Mouse (Mus musculus) 3134 (cell line): ENCODE results near the gene Zbtb12.
"Not testable (repeated sequence)": the region's sequence is repeated elsewhere in the genome, so short reads cannot be mapped to it uniquely, and the experiment has no call there.

Source experiments
- DNase-seq: peaks from one replicate; pipeline ENCODE4 v3.0.0-alpha.2; 2011; ENCODE audit warnings: low spot score; ENCODE audit not compliant: insufficient read length; ENCODE audit errors: extremely low read depth

Zbtb12 gene

GRCm38 (mm10) chr17:34899890-34900243, 20.6 kb downstream of the Zbtb12 start:
- DNase-seq, result no peak

DNA sequence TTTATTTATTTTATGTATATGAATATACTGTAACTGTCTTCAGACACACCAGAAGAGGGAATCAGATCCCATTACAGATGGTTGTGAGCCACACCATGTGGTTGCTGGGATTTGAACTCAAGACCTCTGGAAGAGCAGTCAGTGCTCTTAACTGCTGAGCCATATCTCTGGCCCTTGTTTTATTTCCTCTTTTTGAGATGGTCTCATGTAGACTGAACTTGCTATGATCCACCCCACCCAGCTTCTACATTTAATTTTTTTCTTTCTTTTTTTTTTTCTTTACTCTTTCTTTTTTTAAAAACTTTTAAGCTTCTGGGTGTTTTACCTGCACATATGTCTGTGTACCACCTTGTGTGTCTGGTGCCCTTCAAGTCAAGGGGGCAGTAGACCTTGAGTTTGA, 21.5 kb downstream of the Zbtb12 start:
- DNase-seq, result not testable (repeated sequence)

DNA sequence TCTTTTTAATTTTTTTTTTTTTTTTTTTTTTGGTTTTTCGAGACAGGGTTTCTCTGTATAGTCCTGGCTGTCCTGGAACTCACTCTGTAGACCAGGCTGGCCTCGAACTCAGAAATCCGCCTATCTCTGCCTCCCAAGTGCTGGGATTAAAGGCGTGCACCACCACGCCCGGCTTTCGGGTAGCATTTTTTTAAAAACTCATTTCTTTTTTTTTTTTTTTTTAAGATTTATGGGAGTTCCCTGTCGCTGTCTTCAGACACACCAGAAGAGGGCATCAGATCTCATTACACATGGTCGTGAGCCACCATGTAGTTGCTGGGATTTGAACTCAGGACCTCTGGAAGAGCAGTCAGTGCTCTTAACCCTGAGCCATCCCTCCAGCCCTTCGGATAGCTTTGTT, 22.7 kb downstream of the Zbtb12 start:
- not testable (repeated sequence) for DNase-seq

DNA sequence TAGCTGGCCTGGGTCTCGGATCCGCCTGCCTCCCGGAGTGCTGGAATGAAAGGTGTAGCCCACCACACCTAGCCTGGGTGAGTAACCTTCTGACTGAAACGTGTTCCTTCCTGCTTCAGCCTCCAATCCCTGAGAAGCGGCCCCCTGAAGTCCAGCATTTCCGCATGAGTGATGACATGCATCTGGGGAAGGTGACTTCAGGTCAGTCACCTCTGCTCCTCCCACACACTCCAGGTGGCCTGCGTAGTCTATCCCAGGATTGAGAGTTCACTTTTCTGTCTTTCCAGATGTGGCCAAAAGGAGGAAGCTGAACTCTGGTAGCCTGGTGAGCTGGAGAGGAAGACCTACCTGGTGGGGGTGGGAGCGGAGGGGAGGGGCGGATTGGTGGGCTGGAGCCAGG, 23.6 kb downstream of the Zbtb12 start:
- DNase-seq, result no peak

- no peak for DNase-seq
These were observed 31.7 kb downstream of the Zbtb12 start for GRCm38 (mm10) chr17:34910982-34911381.

GRCm38 (mm10) chr17:34911945-34912351, 32.7 kb downstream of the Zbtb12 start:
- peak; percentile 58 for DNase-seq

GRCm38 (mm10) chr17:34913930-34914665, 34.8 kb downstream of the Zbtb12 start, which contains the start of gene Slc44a4:
Slc44a4 (plus strand) TSS chr17:34914466.
- no peak for DNase-seq

DNA sequence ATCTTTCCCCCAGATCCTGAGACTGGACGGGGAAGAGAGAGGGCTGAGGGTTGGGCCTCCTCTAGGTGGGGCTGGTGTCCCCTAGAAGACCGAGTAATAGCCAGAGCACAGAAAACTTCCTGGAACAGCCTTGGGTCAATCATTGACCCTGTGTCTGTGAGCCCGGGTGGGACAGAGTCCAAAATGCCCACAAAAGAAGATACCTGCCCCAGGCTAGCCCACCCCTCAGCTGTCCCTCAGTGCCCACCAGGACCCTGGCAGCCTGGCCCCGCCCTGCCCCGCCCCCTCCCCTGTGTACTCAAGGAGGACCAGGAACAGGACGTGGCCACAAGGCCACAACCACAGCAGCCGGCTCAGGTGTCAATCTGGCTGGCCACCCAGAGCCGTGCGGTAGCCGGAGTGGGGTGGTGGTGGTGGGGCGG, 36.1 kb downstream of the Zbtb12 start:
- peak; percentile 82 for DNase-seq

DNA sequence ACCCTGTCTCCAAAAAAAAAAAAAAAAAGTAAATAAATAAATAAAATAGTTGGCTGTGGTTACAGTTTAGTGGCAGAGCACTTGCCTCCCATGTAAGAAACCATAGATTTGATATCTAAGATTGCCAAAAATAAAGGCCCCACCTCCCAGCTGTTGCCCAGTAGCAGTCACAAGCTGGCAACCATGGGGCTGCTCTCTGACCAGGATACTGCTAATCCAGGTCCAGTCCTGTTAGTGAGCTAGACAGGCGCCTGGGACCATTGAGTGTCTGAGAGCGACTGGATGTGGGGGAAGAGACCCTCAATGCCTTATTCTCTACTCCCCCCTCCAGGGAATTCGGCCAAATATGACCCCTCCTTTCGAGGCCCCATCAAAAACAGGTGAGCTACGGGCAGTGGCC, 37.0 kb downstream of the Zbtb12 start:
- DNase-seq, result no peak

DNA sequence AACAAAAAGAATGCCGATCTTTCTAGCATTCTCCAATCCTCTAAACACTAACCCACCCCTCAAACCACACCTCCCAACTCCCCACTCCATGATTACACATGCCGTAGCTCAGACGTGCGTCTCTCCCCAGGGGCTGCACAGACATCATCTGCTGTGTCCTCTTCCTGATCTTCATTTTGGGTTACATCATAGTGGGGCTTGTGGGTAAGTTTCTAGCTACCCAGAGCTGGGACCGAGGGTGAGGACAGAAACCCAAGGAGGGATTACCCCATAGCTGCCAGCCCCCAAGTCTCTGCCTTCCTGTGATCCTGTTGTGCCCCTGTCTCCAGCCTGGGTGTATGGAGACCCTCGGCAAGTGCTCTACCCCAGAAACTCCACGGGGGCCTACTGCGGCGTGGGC, 37.9 kb downstream of the Zbtb12 start:
- DNase-seq, result no peak

GRCm38 (mm10) chr17:34922939-34923338, 43.7 kb downstream of the Zbtb12 start:
- no peak for DNase-seq

DNA sequence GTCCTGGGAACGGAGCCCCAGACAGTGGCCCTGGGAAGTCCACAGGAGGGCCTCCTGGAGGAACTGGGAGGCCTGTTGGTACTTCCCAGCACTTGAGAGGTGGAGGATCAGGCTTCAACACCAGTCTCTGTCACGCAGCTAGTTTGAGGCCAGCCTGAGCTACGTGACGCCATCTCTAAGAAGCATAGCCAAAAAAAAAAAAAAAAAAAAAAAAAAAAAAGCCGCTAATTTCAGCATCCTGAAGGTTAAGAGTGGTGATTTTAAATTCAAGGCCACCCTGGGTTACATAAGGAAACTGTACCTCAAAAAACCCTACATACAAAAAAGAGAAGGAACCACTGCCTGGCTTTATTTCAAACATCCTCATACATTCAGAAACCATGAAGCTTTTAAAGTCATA, 45.0 kb downstream of the Zbtb12 start:
- no peak for DNase-seq

- DNase-seq, result no peak
These were observed 48.2 kb downstream of the Zbtb12 start for GRCm38 (mm10) chr17:34927306-34928019.

DNA sequence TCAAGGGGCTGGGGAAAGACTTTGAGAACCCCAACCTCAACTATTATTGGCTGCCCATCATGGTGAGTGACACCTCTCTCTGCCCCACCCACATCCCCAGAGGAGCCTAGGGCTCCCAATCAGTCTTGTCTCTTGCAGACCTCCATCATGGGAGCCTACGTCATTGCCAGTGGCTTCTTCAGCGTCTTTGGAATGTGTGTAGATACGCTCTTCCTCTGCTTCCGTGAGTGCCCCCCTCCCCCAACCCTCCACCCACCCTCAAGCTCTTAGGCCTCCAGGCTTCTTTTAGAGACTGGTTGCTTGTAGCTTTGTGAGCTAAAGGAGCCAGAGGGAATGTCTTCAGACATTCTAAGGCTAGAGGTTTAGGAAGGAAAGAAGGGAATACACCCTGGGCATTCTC, 49.6 kb downstream of the Zbtb12 start:
- no peak for DNase-seq

DNA sequence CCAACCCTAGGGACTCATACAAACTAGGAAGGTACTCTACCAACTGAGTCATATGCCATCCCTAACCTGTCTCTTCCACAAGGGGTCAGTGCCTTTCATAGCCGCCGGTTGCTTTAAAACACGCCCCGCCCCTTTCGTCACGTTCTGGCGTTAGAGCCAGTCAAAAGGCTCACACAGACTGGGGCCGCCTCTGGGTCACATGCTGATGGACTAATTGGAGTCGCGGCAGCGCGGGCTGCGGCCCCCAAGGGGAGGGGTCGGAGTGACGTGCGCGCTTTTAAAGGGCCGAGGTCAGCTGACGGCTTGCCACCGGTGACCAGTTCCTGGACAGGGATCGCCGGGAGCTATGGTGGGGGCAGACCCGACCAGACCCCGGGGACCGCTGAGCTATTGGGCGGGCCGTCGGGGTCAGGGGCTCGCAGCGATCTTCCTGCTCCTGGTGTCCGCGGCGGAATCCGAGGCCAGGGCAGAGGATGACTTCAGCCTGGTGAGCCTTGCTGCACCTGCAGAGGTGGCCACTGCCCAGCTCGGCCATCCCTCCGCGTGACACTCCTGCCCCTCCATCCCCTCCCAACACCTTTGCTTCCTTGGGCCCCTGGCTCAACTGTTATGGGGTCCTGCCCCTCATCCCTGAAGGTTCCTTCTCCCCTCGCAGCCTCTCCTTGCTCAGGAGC, 51.9 kb downstream of the Zbtb12 start, which contains the start of gene Neu1:
Neu1 (plus strand) TSS at position 193 of the 674 bp plus-strand sequence.
- peak; percentile 96 for DNase-seq

GRCm38 (mm10) chr17:34931735-34932098, 52.4 kb downstream of the Zbtb12 start:
- DNase-seq, result no peak

GRCm38 (mm10) chr17:34932287-34932686, 53.0 kb downstream of the Zbtb12 start:
- DNase-seq, result no peak

DNA sequence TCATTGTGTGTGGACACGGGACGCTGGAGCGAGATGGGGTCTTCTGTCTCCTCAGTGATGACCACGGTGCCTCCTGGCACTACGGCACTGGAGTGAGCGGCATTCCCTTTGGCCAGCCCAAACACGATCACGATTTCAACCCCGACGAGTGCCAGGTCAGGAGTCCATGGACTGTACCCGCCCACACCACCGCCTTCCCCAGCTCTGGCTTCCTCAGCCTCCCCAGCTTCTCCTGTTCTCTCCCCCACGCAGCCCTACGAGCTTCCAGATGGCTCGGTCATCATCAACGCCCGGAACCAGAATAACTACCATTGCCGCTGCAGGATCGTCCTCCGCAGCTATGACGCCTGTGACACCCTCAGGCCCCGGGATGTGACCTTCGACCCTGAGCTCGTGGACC, 54.7 kb downstream of the Zbtb12 start:
- no peak for DNase-seq

DNA sequence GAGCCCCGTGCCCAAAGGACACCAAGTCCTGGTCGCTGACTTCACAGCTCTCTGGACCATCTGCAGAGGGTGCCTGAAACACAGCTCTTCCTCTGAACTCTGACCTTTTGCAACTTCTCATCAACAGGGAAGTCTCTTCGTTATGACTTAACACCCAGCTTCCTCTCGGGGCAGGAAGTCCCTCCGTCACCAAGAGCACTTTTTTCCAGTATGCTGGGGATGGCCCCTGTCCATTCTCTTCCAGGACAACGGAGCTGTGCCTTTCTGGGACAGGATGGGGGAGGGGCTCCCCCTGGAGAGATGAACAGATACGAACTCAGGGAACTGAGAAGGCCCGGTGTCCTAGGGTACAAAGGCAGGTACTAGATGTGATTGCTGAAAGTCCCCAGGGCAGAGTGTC, 55.5 kb downstream of the Zbtb12 start:
- no peak for DNase-seq

DNA sequence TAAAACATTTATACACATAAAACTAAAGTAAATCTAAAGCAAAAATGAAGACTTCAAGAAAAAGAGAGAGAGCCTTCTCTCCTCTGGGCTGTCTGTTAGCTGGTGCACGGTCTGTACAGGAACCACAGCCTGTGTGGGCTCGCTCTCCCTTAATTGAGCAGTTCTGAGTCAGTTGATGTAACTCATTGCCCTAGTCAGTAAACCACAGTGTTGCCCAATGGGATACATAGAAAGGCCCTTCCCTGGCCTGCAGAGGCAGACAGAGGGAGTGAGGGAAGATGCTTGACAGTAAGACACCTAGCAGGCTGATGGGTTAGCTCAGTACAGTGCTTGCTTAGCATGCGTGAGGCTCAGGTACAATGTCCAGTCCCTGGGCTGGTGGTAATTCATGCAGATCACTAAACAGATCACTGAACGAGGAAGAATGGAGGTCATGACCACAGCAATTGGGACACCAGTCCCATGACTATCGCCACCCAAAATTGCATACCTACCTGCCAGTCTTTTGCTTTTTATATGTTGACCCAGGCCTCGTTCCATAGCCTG, 58.8 kb downstream of the Zbtb12 start:
- no peak for DNase-seq

GRCm38 (mm10) chr17:34941344-34942041, 62.2 kb downstream of the Zbtb12 start:
- DNase-seq, result no peak
